Mouse (Mus musculus): ENCODE data around the gene Cdk18. TPM values are rescaled to one million over a fixed set of nuclear protein-coding genes. Genes with fewer than 3 reads are reported as not detected.

Cdk18 gene
- total RNA-seq, 2 experiments from 2014 or later = 1.4 to 3.2 TPM

DNA sequence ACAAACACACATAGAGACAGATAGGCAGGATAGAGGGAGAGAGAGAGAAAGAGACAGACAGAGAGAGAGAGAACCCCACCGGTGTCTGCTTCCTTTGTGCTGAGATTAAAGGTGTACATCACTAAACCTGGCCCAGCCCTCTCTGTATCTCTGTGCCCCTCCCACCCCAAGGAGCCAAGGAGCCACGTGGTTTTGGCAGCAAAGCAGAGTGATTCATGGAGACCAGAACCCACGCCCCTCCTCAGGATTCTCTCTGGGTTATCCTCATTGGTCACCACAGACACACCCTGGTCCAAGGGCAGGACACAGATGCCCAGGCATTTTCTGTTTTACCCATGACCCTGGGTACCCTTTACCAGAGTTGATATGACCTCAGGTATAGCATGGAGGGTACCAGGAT, 26.4 kb downstream of the Cdk18 start:
- no peak for DNase-seq

DNA sequence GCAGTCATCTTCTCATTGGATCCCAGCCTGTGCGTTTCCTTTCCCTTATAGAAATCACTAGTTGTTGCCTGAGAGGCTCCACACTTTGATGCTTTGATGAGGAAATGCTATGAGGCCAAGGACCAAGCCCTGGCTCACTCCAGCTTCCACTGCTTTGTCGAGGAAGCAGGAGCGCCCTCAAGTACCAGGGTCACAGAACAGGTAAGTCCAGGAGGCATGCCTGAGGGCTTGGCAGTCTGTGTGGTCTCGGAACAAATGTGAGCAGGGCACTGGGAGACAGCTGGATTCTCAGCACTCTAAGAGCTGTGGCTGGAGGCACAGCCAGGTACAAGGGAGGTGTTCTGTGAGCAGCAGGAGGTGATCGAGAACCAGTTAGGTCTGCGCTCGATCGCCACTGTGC, 27.1 kb downstream of the Cdk18 start:
- no peak for DNase-seq

GRCm38 (mm10) chr1:132111411-132111810, 28.1 kb downstream of the Cdk18 start:
- no peak for DNase-seq

DNA sequence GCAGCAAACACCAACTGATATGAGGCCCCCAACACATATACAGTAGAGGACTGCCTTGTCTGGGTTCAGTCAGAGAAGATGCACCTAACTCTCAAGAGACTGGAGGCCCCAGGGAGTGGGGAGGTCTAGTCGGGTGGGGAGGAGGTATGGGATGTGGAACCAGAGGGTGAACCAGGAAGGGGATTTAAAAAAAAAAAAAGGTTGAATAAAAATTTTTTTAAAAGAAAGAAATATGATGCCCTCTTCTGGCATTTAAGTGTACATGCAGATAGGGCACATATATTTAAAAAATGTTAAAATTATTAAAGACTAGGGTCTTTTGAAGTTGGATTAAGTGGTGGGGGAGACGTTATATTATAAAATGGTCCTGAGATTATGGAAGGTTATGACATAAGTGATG, 30.1 kb downstream of the Cdk18 start:
- DNase-seq = no peak

- no peak for DNase-seq
These were observed 35.1 kb downstream of the Cdk18 start for GRCm38 (mm10) chr1:132104353-132104752.

GRCm38 (mm10) chr1:132101953-132102697, 37.4 kb downstream of the Cdk18 start:
- no peak for DNase-seq

DNA sequence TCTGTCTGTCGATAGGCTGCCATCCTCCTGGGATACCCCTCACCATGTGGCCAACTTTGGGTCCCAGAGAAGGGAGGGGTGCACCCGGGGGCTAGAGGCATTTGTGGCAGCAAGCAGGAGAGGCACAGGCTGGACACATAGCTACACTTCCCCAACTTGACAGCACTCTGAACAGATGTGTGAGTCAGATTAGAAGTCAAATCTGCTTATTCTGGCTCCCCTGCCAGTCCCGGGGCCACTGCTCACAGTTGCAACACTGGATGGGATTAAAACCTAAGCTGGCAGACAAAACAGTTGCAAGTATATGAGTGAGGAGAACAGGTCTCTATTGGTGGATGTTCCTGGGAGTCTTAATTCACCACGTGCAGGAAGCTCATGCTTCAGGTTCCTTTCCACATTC, 39.7 kb downstream of the Cdk18 start:
- DNase-seq = no peak

GRCm38 (mm10) chr1:132099016-132099415, 40.5 kb downstream of the Cdk18 start:
- DNase-seq = no peak

DNA sequence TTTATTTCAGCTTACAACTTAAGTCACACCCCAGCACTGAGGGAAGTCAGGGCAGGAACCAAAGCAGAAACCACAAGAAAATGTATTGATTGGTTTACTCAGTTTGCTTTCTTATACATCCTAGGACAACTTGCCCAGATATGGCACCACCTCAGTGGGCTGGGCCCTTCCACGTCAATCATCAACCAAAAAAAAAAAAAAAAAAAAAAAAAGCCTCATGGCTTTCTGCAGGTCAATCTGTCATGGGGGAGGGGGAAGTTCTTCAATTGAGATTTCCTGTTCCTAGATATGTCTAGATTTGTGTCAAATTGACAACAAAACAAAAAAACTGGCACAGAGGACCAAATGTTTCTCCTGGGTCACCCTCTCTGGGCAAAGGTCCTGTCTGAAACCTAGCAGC, 41.4 kb downstream of the Cdk18 start:
- no peak for DNase-seq

DNA sequence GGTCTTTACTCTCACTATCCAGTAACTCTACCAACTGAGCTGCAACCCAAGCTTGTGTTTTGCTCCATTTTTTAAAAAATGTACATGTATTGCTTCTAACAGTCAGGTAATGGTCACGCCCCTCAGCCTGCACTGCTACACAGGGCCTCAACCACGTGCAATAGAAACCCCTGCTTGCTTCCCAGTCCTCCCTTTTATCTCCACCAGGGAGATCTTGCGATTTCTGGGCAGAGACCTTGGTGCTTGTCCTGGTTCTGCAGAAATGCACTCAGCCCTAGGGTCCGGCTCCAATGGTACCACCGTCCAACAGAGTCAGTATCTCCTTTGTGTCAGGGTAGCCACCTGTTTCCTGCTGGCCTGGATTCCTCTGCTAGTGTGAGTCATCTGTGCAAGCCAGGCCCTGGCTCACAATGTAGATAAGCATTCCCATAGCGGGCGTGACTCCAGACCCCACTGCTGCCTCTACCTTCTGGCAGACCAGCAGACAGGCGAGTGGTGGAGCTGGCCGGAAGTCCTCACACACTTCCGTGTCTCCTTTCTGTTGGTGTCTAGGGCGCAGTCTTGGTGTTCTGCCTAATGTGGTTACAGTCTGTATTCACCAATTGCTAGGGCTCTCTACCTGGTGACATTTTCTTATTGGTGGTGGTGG, 44.0 kb downstream of the Cdk18 start:
- DNase-seq = peak; percentile 41

DNA sequence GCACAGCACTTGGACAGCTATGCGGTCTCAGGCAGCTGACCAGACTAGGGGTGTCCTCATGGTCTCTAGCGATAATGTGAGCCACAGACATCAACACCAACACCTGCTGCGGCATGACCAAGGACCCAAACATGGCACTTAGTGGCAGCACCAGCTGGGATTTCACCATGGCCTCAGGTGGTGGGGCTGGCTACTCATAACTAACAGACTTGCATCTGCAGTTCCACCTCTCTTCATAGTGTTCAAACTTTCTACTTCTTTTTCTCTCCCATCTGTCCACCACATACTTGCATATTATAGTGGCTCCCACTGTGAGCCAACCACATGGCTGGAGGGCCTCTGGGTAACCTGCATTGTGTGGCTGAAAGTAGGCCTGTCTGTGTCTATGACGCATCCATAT, 46.2 kb downstream of the Cdk18 start:
- DNase-seq = no peak

GRCm38 (mm10) chr1:132090266-132090665, 49.2 kb downstream of the Cdk18 start:
- DNase-seq = no peak

DNA sequence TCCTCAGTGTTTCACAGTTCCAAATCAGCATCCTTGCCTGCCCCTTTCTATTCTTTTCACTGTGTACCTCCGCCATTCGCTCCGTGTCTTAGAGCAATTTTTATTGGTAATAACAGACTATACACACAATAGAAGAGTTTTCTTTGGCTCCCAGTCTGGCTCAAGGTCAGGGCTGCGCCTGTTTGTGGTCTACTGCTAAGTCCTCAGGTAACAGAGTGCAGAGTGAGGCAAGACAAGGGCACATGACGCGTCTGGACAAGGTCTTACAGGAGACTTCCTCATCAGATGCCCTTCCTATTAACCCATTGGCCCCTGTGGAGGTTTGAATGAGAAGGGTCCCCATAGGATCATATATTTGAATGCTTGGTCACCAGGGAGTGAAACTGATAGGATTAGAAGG, 49.7 kb downstream of the Cdk18 start:
- no peak for DNase-seq

DNA sequence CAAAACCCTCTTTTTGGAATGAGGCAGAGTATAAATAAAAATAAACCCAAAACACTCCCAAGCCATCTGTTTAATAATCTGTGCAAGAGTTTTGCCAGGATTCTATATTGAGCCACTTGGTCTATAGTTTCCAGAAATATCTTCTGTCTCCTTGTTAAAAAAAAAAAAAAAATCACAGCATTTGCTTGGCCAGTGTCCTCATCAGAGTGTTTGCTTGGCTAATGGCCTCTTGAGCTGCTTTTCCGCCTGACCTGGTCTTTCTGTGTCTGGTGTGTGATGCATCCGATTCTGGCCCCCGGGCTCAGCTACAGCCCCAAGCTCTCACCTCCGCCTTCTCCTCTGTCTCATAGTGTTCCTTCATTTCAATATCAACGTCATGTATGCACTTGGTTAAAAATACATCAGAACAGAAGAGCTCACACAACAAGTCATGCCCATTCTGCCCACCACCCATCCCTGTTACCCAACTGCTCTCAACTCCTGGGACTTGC, 51.3 kb downstream of the Cdk18 start:
- no peak for DNase-seq

- no peak for DNase-seq
These were observed 54.1 kb downstream of the Cdk18 start for GRCm38 (mm10) chr1:132085181-132086049.

- DNase-seq = no peak
These were observed 61.1 kb downstream of the Cdk18 start for GRCm38 (mm10) chr1:132078413-132078812.

- DNase-seq = no peak
These were observed 63.9 kb downstream of the Cdk18 start for GRCm38 (mm10) chr1:132075576-132075975.

GRCm38 (mm10) chr1:132070659-132071058, 68.8 kb downstream of the Cdk18 start:
- DNase-seq = no peak

DNA sequence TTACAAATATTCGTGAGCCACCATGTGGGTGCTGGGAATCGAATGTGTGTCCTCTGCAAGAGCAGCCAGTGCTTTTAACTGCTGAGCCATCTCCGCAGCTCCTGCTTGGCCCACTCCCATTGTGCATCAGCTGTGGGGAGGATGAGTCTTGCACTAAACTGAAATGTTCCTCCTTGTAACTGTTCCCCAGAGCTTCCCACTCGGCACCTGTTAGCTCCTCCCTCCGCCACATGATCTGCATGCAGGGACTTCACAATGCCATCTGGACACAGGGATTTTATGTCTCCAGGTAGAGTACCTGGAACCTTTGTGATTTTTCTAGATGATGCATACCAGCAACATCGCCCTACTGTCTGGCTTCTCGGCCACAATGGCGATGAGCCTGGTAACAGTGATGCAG, 70.0 kb downstream of the Cdk18 start:
- no peak for DNase-seq

- peak; percentile 49 for DNase-seq
These were observed 71.9 kb downstream of the Cdk18 start, which contains the start of gene Mfsd4a for GRCm38 (mm10) chr1:132067261-132068255. Gene Mfsd4a, minus strand, starts transcription at chr1:132068062.

- no peak for DNase-seq
These were observed 73.9 kb downstream of the Cdk18 start for GRCm38 (mm10) chr1:132065475-132066172.
